Mouse (Mus musculus) forebrain, embryonic 16.5 days (tissue): ENCODE results near the gene Bmper. TPM values are rescaled to one million over a fixed set of nuclear protein-coding genes. Genes with fewer than 3 reads are reported as not detected.

Experiments used
- ATAC-seq: fragments of 200-750 bp; cut with Nextera tagmentation; 2 replicates; pipeline ENCODE4 v1.8.0; 2017; ENCODE audit warnings: mild to moderate bottlenecking, moderate library complexity
- H3K27ac ChIP-seq: fragments of 300-500 bp; sonication (generic); 2 replicates; pipeline ENCODE4 v1.5.1; 2014; ENCODE audit warnings: low read length, control low read depth
- H3K27me3 ChIP-seq: fragments of 300-500 bp; sonication (generic); replicated peaks from 2 replicates; pipeline ENCODE4 v1.6.1; 2014; ENCODE audit warnings: low read length; ENCODE audit not compliant: control insufficient read depth, insufficient read depth
- H3K36me3 ChIP-seq: fragments of 300-500 bp; sonication (generic); 2 replicates; pipeline ENCODE4 v1.6.1; 2014; ENCODE audit not compliant: control insufficient read depth, insufficient read depth
- H3K4me1 ChIP-seq: fragments of 300-500 bp; sonication (generic); replicated peaks from 2 replicates; pipeline ENCODE4 v1.6.1; 2014; ENCODE audit warnings: low read length; ENCODE audit not compliant: control insufficient read depth, insufficient read depth
- H3K4me2 ChIP-seq: fragments of 300-500 bp; sonication (generic); 2 replicates; pipeline ENCODE4 v1.6.1; 2014; ENCODE audit warnings: mild to moderate bottlenecking, low read length, control low read depth
- H3K4me3 ChIP-seq: fragments of 300-500 bp; sonication (generic); replicated peaks from 2 replicates; pipeline ENCODE4 v1.5.1; 2014; ENCODE audit warnings: mild to moderate bottlenecking, low read length, control low read depth
- H3K9ac ChIP-seq: fragments of 300-500 bp; sonication (generic); replicated peaks from 2 replicates; pipeline ENCODE4 v1.6.1; 2014; ENCODE audit warnings: low read depth, low read length, control low read depth
- H3K9me3 ChIP-seq: fragments of 300-500 bp; sonication (generic); 2 replicates; pipeline ENCODE4 v1.6.1; 2016; ENCODE audit warnings: low read length; ENCODE audit not compliant: control insufficient read depth
- WGBS: fragments of 180-500 bp; shearing (Covaris S2); extraction: QIAGEN DNeasy Blood & Tissue Kit; methylation state at CpG from one replicate; pipeline ENCODE4 v1.1.7; 2014; 5-methylcytosine and 5-hydroxymethylcytosine counted together
- polyA plus RNA-seq: library from polyadenylated mRNA; unstranded; fragments of >200 nt; fragmentation: Nextera tagmentation; extraction: Ambion mirVana; gene quantifications from 2 replicates; pipeline ENCODE4 v1.2.1, GENCODE M21; 2015

Gene Bmper
- polyA plus RNA-seq, 1 experiment from 2014 or later: 13.6 TPM

- Histone ChIP-seq H3K27me3 (no peaks in the 10 kb centered on the region), H3K36me3 (no peaks in the 10 kb centered on the region), H3K4me2 (no peak overlapping the region), H3K27ac (no peak overlapping the region), H3K4me3 (no peak overlapping the region), H3K9me3 (no peaks in the 10 kb centered on the region), H3K4me1 (peaks cover 4% of the 10 kb centered on the region), H3K9ac (no peak overlapping the region)
- no peak for ATAC-seq
- 87% methylated on average over 2 of the region's 2 CpGs for WGBS
Measured at GRCm38 (mm10) chr9:23410567-23410966, 187.7 kb downstream of the Bmper start.

- Histone ChIP-seq H3K9me3 (peaks cover 3% of the 10 kb centered on the region), H3K27ac (no peak overlapping the region), H3K27me3 (no peaks in the 10 kb centered on the region), H3K4me2 (no peak overlapping the region), H3K4me1 (no peaks in the 10 kb centered on the region; the same call in 1 of the 2 replicates), H3K9ac (no peak overlapping the region), H3K36me3 (no peaks in the 10 kb centered on the region), H3K4me3 (no peak overlapping the region)
- ATAC-seq: no peak
- 27% methylated on average over 2 of the region's 2 CpGs for WGBS
Measured at GRCm38 (mm10) chr9:23412956-23413355, 190.1 kb downstream of the Bmper start.

- Histone ChIP-seq H3K9me3 (peaks cover 3% of the 10 kb centered on the region), H3K4me2 (no peak overlapping the region), H3K27ac (no peak overlapping the region), H3K4me1 (no peaks in the 10 kb centered on the region), H3K36me3 (no peaks in the 10 kb centered on the region), H3K4me3 (no peak overlapping the region), H3K27me3 (no peaks in the 10 kb centered on the region), H3K9ac (no peak overlapping the region)
- no peak for ATAC-seq
- 99% methylated on average over 2 of the region's 2 CpGs for WGBS
Measured at GRCm38 (mm10) chr9:23419107-23419506, 196.2 kb downstream of the Bmper start.

- H3K27me3 ChIP-seq: no peaks in the 10 kb centered on the region
- H3K9ac ChIP-seq: no peak overlapping the region
- H3K4me2 ChIP-seq: no peak overlapping the region
- WGBS: 90% methylated on average over 1 of the region's 1 CpGs
- no peak overlapping the region for H3K4me3 ChIP-seq
- H3K9me3 ChIP-seq: no peaks in the 10 kb centered on the region
- no peaks in the 10 kb centered on the region for H3K36me3 ChIP-seq
- ATAC-seq: no peak
- H3K27ac ChIP-seq: no peak overlapping the region
- no peaks in the 10 kb centered on the region for H3K4me1 ChIP-seq
Measured at GRCm38 (mm10) chr9:23423748-23424147, 200.9 kb downstream of the Bmper start.

DNA sequence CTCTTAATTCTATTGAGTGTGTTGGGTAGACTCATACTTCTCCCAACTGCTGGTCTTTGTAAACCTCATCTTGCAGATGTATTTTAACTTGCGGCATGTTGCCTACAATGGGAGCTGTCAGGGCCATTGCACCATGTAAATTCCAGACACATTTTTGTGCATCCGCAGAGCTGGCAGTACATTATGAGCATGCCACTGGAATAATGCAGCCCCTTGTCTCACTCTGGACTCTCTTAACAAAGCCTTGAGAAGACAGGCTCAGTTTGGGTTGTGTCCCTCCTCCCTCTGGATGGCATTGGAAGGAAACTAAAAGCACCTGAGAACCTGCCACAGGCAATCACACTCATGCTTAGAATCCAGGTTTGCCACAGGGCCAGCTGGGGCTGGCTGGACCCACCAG, 209.8 kb downstream of the Bmper start:
- 67% methylated on average over 2 of the region's 2 CpGs for WGBS
- Histone ChIP-seq H3K9ac (no peak overlapping the region), H3K4me3 (no peak overlapping the region), H3K4me1 (peaks cover 6% of the 10 kb centered on the region), H3K27me3 (no peaks in the 10 kb centered on the region), H3K27ac (no peak overlapping the region), H3K36me3 (no peaks in the 10 kb centered on the region), H3K4me2 (no peak overlapping the region), H3K9me3 (no peaks in the 10 kb centered on the region)
- ATAC-seq: no peak

- 53% methylated on average over 3 of the region's 3 CpGs for WGBS
- H3K4me1 ChIP-seq: peaks cover 6% of the 10 kb centered on the region
- no peak overlapping the region for H3K4me2 ChIP-seq
- H3K36me3 ChIP-seq: no peaks in the 10 kb centered on the region
- no peak overlapping the region for H3K4me3 ChIP-seq
- no peaks in the 10 kb centered on the region for H3K9me3 ChIP-seq
- no peaks in the 10 kb centered on the region for H3K27me3 ChIP-seq
- no peak overlapping the region for H3K9ac ChIP-seq
- no peak for ATAC-seq
- H3K27ac ChIP-seq: no peak overlapping the region
Measured at GRCm38 (mm10) chr9:23433238-23433637, 210.4 kb downstream of the Bmper start.

DNA sequence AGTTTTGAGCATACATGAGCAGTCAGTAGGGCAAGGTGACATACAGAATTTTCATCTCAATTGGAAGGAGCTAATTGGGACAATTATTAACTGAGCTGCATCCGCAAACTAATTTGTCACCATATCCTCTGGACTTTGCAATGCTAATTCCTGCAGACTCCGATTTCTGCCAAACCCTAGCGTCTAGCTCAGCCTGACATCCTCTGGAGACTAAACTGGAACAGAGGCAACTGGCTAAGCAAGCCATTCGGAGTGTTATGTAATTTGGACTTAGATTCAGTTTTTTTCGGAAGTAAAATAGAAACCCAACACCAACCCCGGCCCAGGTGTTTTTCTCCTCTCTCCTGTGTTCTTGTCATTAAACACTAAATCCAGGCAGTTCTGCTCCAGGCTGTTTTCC, 213.9 kb downstream of the Bmper start:
- Histone ChIP-seq H3K9me3 (no peaks in the 10 kb centered on the region), H3K36me3 (no peaks in the 10 kb centered on the region), H3K4me2 (no peak overlapping the region), H3K4me3 (no peak overlapping the region), H3K9ac (no peak overlapping the region), H3K27ac (no peak overlapping the region), H3K27me3 (no peaks in the 10 kb centered on the region), H3K4me1 (peaks cover 6% of the 10 kb centered on the region)
- 52% methylated on average over 6 of the region's 6 CpGs for WGBS
- peak; percentile 63; the same call in 1 of the 2 replicates for ATAC-seq

GRCm38 (mm10) chr9:23438662-23439061, 215.8 kb downstream of the Bmper start:
- ATAC-seq: no peak
- no peak overlapping the region for H3K9ac ChIP-seq
- no peak overlapping the region for H3K4me3 ChIP-seq
- H3K36me3 ChIP-seq: no peaks in the 10 kb centered on the region
- no peak overlapping the region for H3K4me2 ChIP-seq
- H3K4me1 ChIP-seq: peaks cover 6% of the 10 kb centered on the region
- no peak overlapping the region for H3K27ac ChIP-seq
- H3K9me3 ChIP-seq: no peaks in the 10 kb centered on the region
- 91% methylated on average over 9 of the region's 9 CpGs for WGBS
- no peaks in the 10 kb centered on the region for H3K27me3 ChIP-seq

DNA sequence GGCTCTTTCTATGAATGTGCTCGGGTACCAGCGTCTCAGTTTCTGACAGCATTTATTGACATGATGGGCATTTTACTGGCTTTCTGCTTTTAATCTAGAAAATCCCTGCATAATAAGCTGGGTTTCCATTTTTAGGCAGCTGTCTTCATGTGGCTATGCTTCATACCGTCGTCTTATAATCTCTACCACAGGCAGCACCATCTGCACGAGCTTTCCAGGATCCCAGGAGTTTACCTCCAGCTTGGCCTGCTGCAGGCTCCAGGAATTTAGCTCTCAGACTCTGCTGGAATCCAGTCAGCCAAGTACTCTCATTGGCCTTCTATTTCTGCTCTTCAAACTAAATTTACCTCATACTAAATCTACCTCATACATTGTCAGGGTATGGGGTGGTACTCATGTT, 219.3 kb downstream of the Bmper start:
- no peak overlapping the region for H3K9ac ChIP-seq
- H3K27me3 ChIP-seq: no peaks in the 10 kb centered on the region
- H3K4me3 ChIP-seq: no peak overlapping the region
- no peaks in the 10 kb centered on the region; the same call in 1 of the 2 replicates for H3K4me1 ChIP-seq
- H3K9me3 ChIP-seq: no peaks in the 10 kb centered on the region
- H3K27ac ChIP-seq: no peak overlapping the region
- no peak for ATAC-seq
- WGBS: 61% methylated on average over 5 of the region's 5 CpGs
- no peaks in the 10 kb centered on the region for H3K36me3 ChIP-seq
- no peak overlapping the region for H3K4me2 ChIP-seq

DNA sequence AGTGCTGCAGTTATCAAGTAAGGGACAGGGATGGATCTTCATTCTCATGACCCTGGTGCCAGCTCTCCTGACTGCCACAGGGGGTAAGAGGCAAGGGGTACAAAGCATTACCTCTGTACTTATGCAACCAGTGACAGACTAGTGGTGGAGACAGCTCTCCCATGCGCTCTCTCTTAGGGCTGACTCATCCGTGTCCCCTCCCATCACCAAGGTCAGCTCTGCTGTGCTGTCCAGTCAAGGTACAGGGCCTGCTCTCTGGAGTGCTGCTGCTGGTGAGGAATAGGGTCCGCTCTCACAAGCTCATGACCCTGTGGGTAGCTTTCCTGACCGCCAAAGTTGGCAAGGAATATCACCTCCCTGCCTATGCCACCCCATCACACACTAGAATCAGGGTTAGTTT, 222.1 kb downstream of the Bmper start:
- Histone ChIP-seq H3K4me3 (no peak overlapping the region), H3K4me1 (no peaks in the 10 kb centered on the region), H3K9ac (no peak overlapping the region), H3K27ac (no peak overlapping the region), H3K9me3 (no peaks in the 10 kb centered on the region), H3K27me3 (no peaks in the 10 kb centered on the region), H3K36me3 (no peaks in the 10 kb centered on the region), H3K4me2 (no peak overlapping the region)
- WGBS: 99% methylated on average over 4 of the region's 4 CpGs
- no peak for ATAC-seq
